8 mouse cellular contexts compared by ENCODE assay signal in the genomic region with DNA sequence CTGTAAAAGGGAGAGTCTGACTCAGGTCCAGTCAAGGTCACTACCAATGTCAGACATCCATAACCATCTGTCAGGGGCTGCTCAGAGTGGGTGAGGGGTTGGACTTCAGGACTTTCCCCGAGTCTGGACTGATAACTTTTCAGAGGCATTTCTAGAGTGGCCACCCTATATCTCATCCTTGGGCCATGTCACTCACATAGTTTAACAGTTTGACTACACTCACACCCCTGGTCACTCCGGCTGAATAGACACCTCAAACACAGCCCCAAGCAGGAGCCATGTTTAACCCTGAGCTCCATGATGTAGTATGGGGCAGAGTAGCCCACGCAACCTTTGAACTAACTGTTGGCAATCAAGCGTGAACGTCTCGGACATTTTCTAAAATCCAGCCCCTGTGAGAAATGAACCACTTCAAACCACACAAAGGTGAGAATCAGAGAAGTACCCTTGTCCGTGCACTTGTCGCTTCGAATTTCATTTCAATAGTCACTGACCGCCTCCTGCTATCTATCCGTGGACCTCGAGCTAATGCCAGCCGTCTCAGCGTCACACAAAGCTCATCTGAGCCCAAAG. TPM values are rescaled to one million over a fixed set of nuclear protein-coding genes. Genes with fewer than 3 reads are reported as not detected.
DNase-seq lines count a peak whose midpoint lies in the region; ATAC-seq and TF ChIP-seq lines count a peak whose summit lies in the region.

No protein-coding gene starts in this region.

- peaks cover 6% of the 10 kb centered on the region; the same call in 1 of the 2 replicates for H3K79me2 ChIP-seq in MEL (ENCODE audit: control insufficient read depth, insufficient read depth, low read length, poor library complexity)

- peaks cover 17% of the 10 kb centered on the region for H3K36me3 ChIP-seq in heart, embryonic 12.5 days
- H3K36me3 ChIP-seq in MEL (ENCODE audit: control insufficient read depth in 1 of 2, insufficient read depth in 2 of 2, low read length in 2 of 2) = peaks cover 0 to 7% of the 10 kb centered on the region in 2 experiments; a peak in 2 of 4 replicates
- H3K36me3 ChIP-seq in hindbrain, embryonic 11.5 days (ENCODE audit: control insufficient read depth, insufficient read depth, low read length) = no peaks in the 10 kb centered on the region
- peaks cover 27% of the 10 kb centered on the region for H3K36me3 ChIP-seq in midbrain, embryonic 10.5 days

- H3K9ac ChIP-seq in heart, embryonic 12.5 days = peak overlapping the region; percentile 83
- peak overlapping the region; percentile 73 for H3K9ac ChIP-seq in MEL (ENCODE audit: control insufficient read depth, low read depth, low read length, poor library complexity, severe bottlenecking)
- H3K9ac ChIP-seq in hindbrain, embryonic 11.5 days (ENCODE audit: low read depth, low read length) = peak overlapping the region; percentile 62

- WGBS in heart, embryonic 12.5 days = 9% methylated on average over 14 of the region's 14 CpGs
- WGBS in hindbrain, embryonic 11.5 days = 5% methylated on average over 14 of the region's 14 CpGs
- 7% methylated on average over 14 of the region's 14 CpGs for WGBS in midbrain, embryonic 10.5 days

- H3K27ac ChIP-seq in heart, embryonic 12.5 days (ENCODE audit: poor library complexity, severe bottlenecking) = peak overlapping the region; percentile 87
- H3K27ac ChIP-seq in MEL (ENCODE audit: control insufficient read depth, low read depth, low read length) = peak overlapping the region; percentile 26
- peak overlapping the region; percentile 91 for H3K27ac ChIP-seq in hindbrain, embryonic 11.5 days (ENCODE audit: low read depth, low read length)
- H3K27ac ChIP-seq in midbrain, embryonic 10.5 days (replicated peaks) = peak overlapping the region; percentile 93

- no peak for TF ChIP-seq RAD21 in MEL (IDR thresholded peaks at IDR 0.05; ENCODE audit: low read depth, low read length)

- H3K4me2 ChIP-seq in heart, embryonic 12.5 days = peak overlapping the region; percentile 94
- H3K4me2 ChIP-seq in hindbrain, embryonic 11.5 days (replicated peaks; ENCODE audit: low read depth, low read length) = peak overlapping the region; percentile 71

- ATAC-seq in heart, embryonic 12.5 days (ENCODE audit: insufficient number of reproducible peaks, low FRiP score) = no peak
- ATAC-seq in hindbrain, embryonic 11.5 days (ENCODE audit: low FRiP score) = peak; percentile 15; the same call in 1 of the 2 replicates
- ATAC-seq in megakaryocyte-erythroid progenitor cell, adult 5-6 weeks (replicated peaks; ENCODE audit: low FRiP score, low TSS enrichment, poor library complexity, severe bottlenecking) = no peak

- no peak for TF ChIP-seq EP300 in MEL (IDR thresholded peaks at IDR 0.05; ENCODE audit: low read depth in 1 of 2, low read length in 2 of 2)

- peak overlapping the region; percentile 88 for H3K4me3 ChIP-seq in heart, embryonic 12.5 days
- H3K4me3 ChIP-seq in MEL (ENCODE audit: control insufficient read depth in 1 of 2, insufficient read depth in 1 of 2, low read depth in 2 of 2, low read length in 2 of 2) = peak overlapping the region; percentile 82 to 87
- peak overlapping the region; percentile 79 for H3K4me3 ChIP-seq in hindbrain, embryonic 11.5 days (ENCODE audit: low read depth, low read length)
- H3K4me3 ChIP-seq in midbrain, embryonic 10.5 days = peak overlapping the region; percentile 81

- DNase-seq in heart, postnatal 36 days = no peak
- no peak for DNase-seq in MEL (ENCODE audit: low read depth, low spot score)
- no peak for DNase-seq in hindbrain, embryonic 11.5 days (ENCODE audit: low spot score)
- DNase-seq in midbrain, embryonic 10.5 days (ENCODE audit: low spot score) = no peak
- no peak for DNase-seq in left cerebral cortex, adult 18-20 months (ENCODE audit: low spot score in 2 of 2)
- DNase-seq in gastrocnemius, postnatal 36 days = no peak

- no peaks in the 10 kb centered on the region for H3K9me3 ChIP-seq in heart, embryonic 12.5 days (replicated peaks)
- no peaks in the 10 kb centered on the region for H3K9me3 ChIP-seq in MEL (replicated peaks; ENCODE audit: insufficient read depth, low read length)
- H3K9me3 ChIP-seq in hindbrain, embryonic 11.5 days (ENCODE audit: control insufficient read depth, low read length) = no peaks in the 10 kb centered on the region
- no peaks in the 10 kb centered on the region for H3K9me3 ChIP-seq in midbrain, embryonic 10.5 days (replicated peaks)

- intact Hi-C loops in heart, postnatal 36 days (cut with DNase I) = no loop called here
- intact Hi-C loops in gastrocnemius, postnatal 36 days (cut with DNase I) = loop anchor here (2.0 kb wide), 1 partner anchor 41 kb away; a partner anchor contains a TSS

- H3K4me1 ChIP-seq in heart, embryonic 12.5 days (replicated peaks) = peaks cover 25% of the 10 kb centered on the region
- peaks cover 2 to 19% of the 10 kb centered on the region in 2 experiments; a peak in 3 of 4 replicates for H3K4me1 ChIP-seq in MEL (ENCODE audit: control insufficient read depth in 1 of 2, insufficient read depth in 2 of 2, low read length in 2 of 2)
- peaks cover 4% of the 10 kb centered on the region; the same call in 1 of the 2 replicates for H3K4me1 ChIP-seq in hindbrain, embryonic 11.5 days (replicated peaks; ENCODE audit: control insufficient read depth, insufficient read depth, low read length)
- H3K4me1 ChIP-seq in midbrain, embryonic 10.5 days = peaks cover 60% of the 10 kb centered on the region

- H3K27me3 ChIP-seq in heart, embryonic 12.5 days (replicated peaks) = no peaks in the 10 kb centered on the region
- H3K27me3 ChIP-seq in MEL (ENCODE audit: control insufficient read depth in 1 of 2, insufficient read depth in 2 of 2, low read length in 2 of 2) = no peaks in the 10 kb centered on the region
- no peaks in the 10 kb centered on the region for H3K27me3 ChIP-seq in hindbrain, embryonic 11.5 days (ENCODE audit: control insufficient read depth, insufficient read depth, low read length)
- H3K27me3 ChIP-seq in midbrain, embryonic 10.5 days (ENCODE audit: low read depth, poor library complexity, severe bottlenecking) = no peaks in the 10 kb centered on the region

- TF ChIP-seq CTCF in MEL (IDR thresholded peaks at IDR 0.05 in 2 of 3, conservative IDR thresholded peaks at IDR 0.05 in 1 of 3; ENCODE audit: control insufficient read depth in 1 of 3, insufficient read depth in 1 of 3, low read depth in 2 of 3, low read length in 3 of 3, poor library complexity in 1 of 3, severe bottlenecking in 1 of 3) = no peak

- TF ChIP-seq POLR2A in MEL (IDR thresholded peaks at IDR 0.05; ENCODE audit: control insufficient read depth in 1 of 2, insufficient read depth in 1 of 2, low read depth in 1 of 2, low read length in 2 of 2, poor library complexity in 1 of 2) = no peak

RNA-seq across cellular contexts. Expression of a gene that starts 0.6 kb away (rescaled TPM):
- 31.3 and 36.1 TPM in 2 replicates for polyA plus RNA-seq in heart, embryonic 12.5 days (2016; fragmentation: Nextera tagmentation; extraction: Ambion mirVana)
- 10 to 100 TPM; 16.1 to 18.1 TPM for total RNA-seq in heart, postnatal 36 days (2021)
- 31.7 and 33.6 TPM in 2 replicates for total RNA-seq in MEL (2012; rRNA removed)
- polyA plus RNA-seq in MEL (2012; ENCODE audit: insufficient read depth in 1 of 2, insufficient read length in 2 of 2, low read depth in 1 of 2, low replicate concordance in 2 of 2, missing spikeins in 1 of 2) = 10 to 100 TPM in 1 of 2 experiments, not detected in 1; 50.6 TPM
- 53.2 and 56.6 TPM in 2 replicates for polyA plus RNA-seq in hindbrain, embryonic 11.5 days (2014; fragmentation: Nextera tagmentation; extraction: Ambion mirVana)
- 74.3 and 80.4 TPM in 2 replicates for polyA plus RNA-seq in midbrain, embryonic 10.5 days (2016; fragmentation: Nextera tagmentation; extraction: Ambion mirVana)
- total RNA-seq in left cerebral cortex, adult 18-20 months (2021) = 10 to 100 TPM; 38.7 to 40.2 TPM
- total RNA-seq in gastrocnemius, postnatal 36 days (2021) = 10 to 100 TPM; 28.9 to 32.2 TPM
- 26.3 and 37.6 TPM in 2 replicates for total RNA-seq in megakaryocyte-erythroid progenitor cell, adult 5-6 weeks (2014; fragmentation: Nextera tagmentation)
- 9.3 and 19.8 TPM in 2 replicates for total RNA-seq in megakaryocyte-erythroid progenitor cell, adult 5-6 weeks (2017)

RNA-seq across cellular contexts. Expression of a gene that starts 5.7 kb away (rescaled TPM):
- 160 and 161 TPM in 2 replicates for polyA plus RNA-seq in heart, embryonic 12.5 days (2016; fragmentation: Nextera tagmentation; extraction: Ambion mirVana)
- total RNA-seq in heart, postnatal 36 days (2021) = 100 to 1,000 TPM; 272 to 286 TPM
- total RNA-seq in MEL (2012; rRNA removed) = 73.9 and 88.9 TPM in 2 replicates
- polyA plus RNA-seq in MEL (2012; ENCODE audit: insufficient read depth in 1 of 2, insufficient read length in 2 of 2, low read depth in 1 of 2, low replicate concordance in 2 of 2, missing spikeins in 1 of 2) = 100 to 1,000 TPM; 107 to 281 TPM
- 7.0 and 8.3 TPM in 2 replicates for polyA plus RNA-seq in hindbrain, embryonic 11.5 days (2014; fragmentation: Nextera tagmentation; extraction: Ambion mirVana)
- polyA plus RNA-seq in midbrain, embryonic 10.5 days (2016; fragmentation: Nextera tagmentation; extraction: Ambion mirVana) = 9.9 and 17.1 TPM in 2 replicates
- 10 to 100 TPM; 20.0 to 25.6 TPM for total RNA-seq in left cerebral cortex, adult 18-20 months (2021)
- total RNA-seq in gastrocnemius, postnatal 36 days (2021) = 100 to 1,000 TPM in 1 of 2 experiments, 10 to 100 TPM in 1; 87.2 to 102 TPM
- total RNA-seq in megakaryocyte-erythroid progenitor cell, adult 5-6 weeks (2014; fragmentation: Nextera tagmentation) = 87.4 and 109 TPM in 2 replicates
- total RNA-seq in megakaryocyte-erythroid progenitor cell, adult 5-6 weeks (2017) = 35.6 and 40.8 TPM in 2 replicates

RNA-seq across cellular contexts. Expression of a gene that starts 6.4 kb away (rescaled TPM):
- 0.19 and 0.40 TPM in 2 replicates for polyA plus RNA-seq in heart, embryonic 12.5 days (2016; fragmentation: Nextera tagmentation; extraction: Ambion mirVana)
- under 1 TPM; 0.41 to 0.64 TPM for total RNA-seq in heart, postnatal 36 days (2021)
- 0.13 and 0.19 TPM in 2 replicates for total RNA-seq in MEL (2012; rRNA removed)
- under 1 TPM in 1 of 2 experiments, not detected in 1; 0.53 TPM for polyA plus RNA-seq in MEL (2012; ENCODE audit: insufficient read depth in 1 of 2, insufficient read length in 2 of 2, low read depth in 1 of 2, low replicate concordance in 2 of 2, missing spikeins in 1 of 2)
- 0.71 and 1.3 TPM in 2 replicates for polyA plus RNA-seq in hindbrain, embryonic 11.5 days (2014; fragmentation: Nextera tagmentation; extraction: Ambion mirVana)
- 6.1 and 19.7 TPM in 2 replicates for polyA plus RNA-seq in midbrain, embryonic 10.5 days (2016; fragmentation: Nextera tagmentation; extraction: Ambion mirVana)
- total RNA-seq in left cerebral cortex, adult 18-20 months (2021) = 1 to 10 TPM; 1.4 to 1.7 TPM
- total RNA-seq in gastrocnemius, postnatal 36 days (2021) = under 1 TPM; 0.59 to 0.69 TPM
- total RNA-seq in megakaryocyte-erythroid progenitor cell, adult 5-6 weeks (2014; fragmentation: Nextera tagmentation) = 0.87 TPM in 1 of 2 replicates, not detected in the other
- total RNA-seq in megakaryocyte-erythroid progenitor cell, adult 5-6 weeks (2017) = 0.19 and 1.4 TPM in 2 replicates

RNA-seq across cellular contexts. Expression of a gene that starts 12.9 kb away (rescaled TPM):
- polyA plus RNA-seq in heart, embryonic 12.5 days (2016; fragmentation: Nextera tagmentation; extraction: Ambion mirVana) = 18.4 and 20.1 TPM in 2 replicates
- total RNA-seq in heart, postnatal 36 days (2021) = 1 to 10 TPM; 1.7 to 2.0 TPM
- total RNA-seq in MEL (2012; rRNA removed) = 22.5 and 23.7 TPM in 2 replicates
- polyA plus RNA-seq in MEL (2012; ENCODE audit: insufficient read depth in 1 of 2, insufficient read length in 2 of 2, low read depth in 1 of 2, low replicate concordance in 2 of 2, missing spikeins in 1 of 2) = 10 to 100 TPM in 1 of 2 experiments, not detected in 1; 44.5 TPM
- 13.4 and 14.3 TPM in 2 replicates for polyA plus RNA-seq in hindbrain, embryonic 11.5 days (2014; fragmentation: Nextera tagmentation; extraction: Ambion mirVana)
- 53.4 and 53.9 TPM in 2 replicates for polyA plus RNA-seq in midbrain, embryonic 10.5 days (2016; fragmentation: Nextera tagmentation; extraction: Ambion mirVana)
- total RNA-seq in left cerebral cortex, adult 18-20 months (2021) = 10 to 100 TPM; 26.0 to 31.5 TPM
- 1 to 10 TPM in 1 of 2 experiments, under 1 TPM in 1; 0.39 to 1.6 TPM for total RNA-seq in gastrocnemius, postnatal 36 days (2021)
- 43.3 and 47.4 TPM in 2 replicates for total RNA-seq in megakaryocyte-erythroid progenitor cell, adult 5-6 weeks (2014; fragmentation: Nextera tagmentation)
- 4.6 and 10.0 TPM in 2 replicates for total RNA-seq in megakaryocyte-erythroid progenitor cell, adult 5-6 weeks (2017)

RNA-seq across cellular contexts. Expression of a gene that starts 29.6 kb away (rescaled TPM):
- polyA plus RNA-seq in heart, embryonic 12.5 days (2016; fragmentation: Nextera tagmentation; extraction: Ambion mirVana) = 24.0 and 24.9 TPM in 2 replicates
- total RNA-seq in heart, postnatal 36 days (2021) = 100 to 1,000 TPM; 110 to 115 TPM
- total RNA-seq in MEL (2012; rRNA removed) = 24.9 and 29.1 TPM in 2 replicates
- 10 to 100 TPM in 1 of 2 experiments, not detected in 1; 54.5 TPM for polyA plus RNA-seq in MEL (2012; ENCODE audit: insufficient read depth in 1 of 2, insufficient read length in 2 of 2, low read depth in 1 of 2, low replicate concordance in 2 of 2, missing spikeins in 1 of 2)
- polyA plus RNA-seq in hindbrain, embryonic 11.5 days (2014; fragmentation: Nextera tagmentation; extraction: Ambion mirVana) = 7.9 and 9.3 TPM in 2 replicates
- polyA plus RNA-seq in midbrain, embryonic 10.5 days (2016; fragmentation: Nextera tagmentation; extraction: Ambion mirVana) = 23.9 and 25.2 TPM in 2 replicates
- total RNA-seq in left cerebral cortex, adult 18-20 months (2021) = 10 to 100 TPM; 89.5 to 92.8 TPM
- 10 to 100 TPM; 63.4 to 68.4 TPM for total RNA-seq in gastrocnemius, postnatal 36 days (2021)
- total RNA-seq in megakaryocyte-erythroid progenitor cell, adult 5-6 weeks (2014; fragmentation: Nextera tagmentation) = 51.2 and 54.8 TPM in 2 replicates
- total RNA-seq in megakaryocyte-erythroid progenitor cell, adult 5-6 weeks (2017) = 21.3 and 27.4 TPM in 2 replicates

Comparison
In these comparisons a context has a peak if more than half of its experiments do, and no peak if none do; other contexts are left out.
1. H3K27ac ChIP-seq: peak in every context shown above with its lines; median percentile 93 in midbrain, embryonic 10.5 days; 91 in hindbrain, embryonic 11.5 days; 87 in heart, embryonic 12.5 days; 26 in MEL.